Mouse (Mus musculus) heart, postnatal 14 days (tissue): ENCODE results near the gene Olfr769. TPM values are rescaled to one million over a fixed set of nuclear protein-coding genes. Genes with fewer than 3 reads are reported as not detected.
"Not testable (repeated sequence)": the region's sequence is repeated elsewhere in the genome, so short reads cannot be mapped to it uniquely, and the experiment has no call there.

Experiments
- DNase-seq, 2 experiments: peaks; one replicate each; pipeline ENCODE4 v3.0.0; 2021 to 2022
- intact Hi-C: fragments of 180-260 bp; cut with DNase I; formaldehyde crosslinking; loops from one replicate; pipeline ENCODE4 v1.15.1; 2025
- long read RNA-seq, 2 experiments: library from polyadenylated mRNA; stranded (forward); transcript quantifications; one replicate each; pipeline ENCODE4 v2.0.0; 2021
- total RNA-seq, 2 experiments: library from RNA; stranded (reverse); gene quantifications; 2 replicates each; pipeline ENCODE4 v1.2.3; 2021

Olfr769 gene
- total RNA-seq: not detected
- long read RNA-seq, experiment 1: 0 reads
- long read RNA-seq, experiment 2: 0 reads

DNA sequence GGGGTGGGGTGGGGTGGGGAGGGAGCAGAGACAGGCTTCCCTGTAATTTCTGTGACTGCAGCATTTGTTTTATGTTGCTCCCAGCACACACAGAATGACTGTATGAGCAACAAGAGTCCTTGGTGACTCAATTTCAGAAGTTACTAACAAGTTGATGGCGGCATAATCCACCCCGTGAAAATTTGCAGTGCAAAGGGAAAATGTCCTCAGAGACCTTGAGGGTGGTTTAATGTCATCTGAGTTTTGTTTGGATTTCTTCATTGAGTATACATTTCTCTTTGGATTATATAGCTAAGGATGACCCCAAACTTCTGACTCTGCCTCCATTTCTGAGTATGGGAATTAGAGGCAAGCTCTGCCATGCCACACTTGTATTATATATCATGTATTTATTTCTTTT, at the start of gene Olfr769:
Gene Olfr769, minus strand, starts transcription at position 101 of the 400 bp plus-strand sequence.
- intact Hi-C loops: no loop called here
- DNase-seq: no peak

DNA sequence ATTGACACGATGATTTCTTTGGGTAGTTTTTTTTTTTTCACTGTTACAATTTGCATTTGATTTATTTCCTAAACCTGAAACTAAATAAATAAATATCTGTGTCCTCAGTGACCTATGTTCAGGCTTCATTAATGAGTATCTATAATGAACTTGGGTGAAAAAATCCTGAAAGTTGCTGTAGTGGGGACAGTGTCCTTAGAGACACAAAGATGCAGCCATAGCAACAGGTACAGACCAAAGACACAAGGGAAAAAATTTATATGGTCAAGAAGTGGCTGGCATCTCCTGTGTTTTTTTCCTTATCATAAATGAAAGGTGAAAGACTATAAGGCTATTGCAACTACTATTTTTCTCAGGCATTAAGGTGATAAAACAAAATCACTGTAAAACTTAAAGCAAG, 47.0 kb upstream of the Olfr769 start, which contains the start of gene Olfr771:
Gene Olfr771, minus strand, starts transcription at position 101 of the 400 bp plus-strand sequence.
- no peak for DNase-seq
- intact Hi-C loops: no loop called here

DNA sequence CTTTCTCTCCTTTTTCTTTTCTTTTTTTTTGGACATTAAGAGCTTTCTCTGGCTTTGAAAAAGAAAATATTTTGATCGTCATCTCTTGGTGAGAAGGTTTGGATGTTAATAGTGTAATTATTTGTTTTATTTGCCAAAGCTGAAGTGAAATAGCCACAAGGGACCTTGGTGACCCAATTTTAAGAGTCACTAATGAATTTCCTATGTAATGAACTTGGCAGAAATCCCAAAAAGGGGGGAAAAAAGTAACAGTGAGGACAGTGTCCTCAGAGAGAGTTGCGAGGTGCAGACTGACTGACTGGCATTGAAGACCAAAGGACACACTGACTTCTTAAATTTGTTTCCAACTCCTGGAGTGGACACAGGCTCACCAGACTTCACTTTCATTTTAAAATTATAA, 21.2 kb upstream of the Olfr769 start, which contains the start of gene Olfr770:
Gene Olfr770, minus strand, starts transcription at position 101 of the 400 bp plus-strand sequence.
- no peak for DNase-seq
- intact Hi-C loops: no loop called here

DNA sequence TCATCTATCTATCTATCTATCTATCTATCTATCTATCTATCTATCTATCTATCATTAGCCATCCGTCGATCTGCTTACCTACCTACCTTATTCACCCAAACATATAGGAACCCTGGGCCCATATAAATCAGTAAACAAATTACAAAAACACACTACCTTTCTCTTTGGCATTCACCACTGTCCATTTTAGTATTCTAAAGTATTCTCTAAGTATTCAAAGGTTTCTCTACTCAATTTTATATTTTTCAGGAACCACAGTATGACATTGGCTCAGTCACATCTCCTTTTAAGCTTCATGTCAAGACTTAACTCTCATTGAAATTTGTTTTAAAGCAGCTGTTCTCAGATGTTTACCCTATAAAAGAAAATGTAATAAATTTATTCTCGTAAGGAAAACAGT, 2.5 kb downstream of the Olfr769 start:
- DNase-seq: no peak
- intact Hi-C loops: no loop called here

DNA sequence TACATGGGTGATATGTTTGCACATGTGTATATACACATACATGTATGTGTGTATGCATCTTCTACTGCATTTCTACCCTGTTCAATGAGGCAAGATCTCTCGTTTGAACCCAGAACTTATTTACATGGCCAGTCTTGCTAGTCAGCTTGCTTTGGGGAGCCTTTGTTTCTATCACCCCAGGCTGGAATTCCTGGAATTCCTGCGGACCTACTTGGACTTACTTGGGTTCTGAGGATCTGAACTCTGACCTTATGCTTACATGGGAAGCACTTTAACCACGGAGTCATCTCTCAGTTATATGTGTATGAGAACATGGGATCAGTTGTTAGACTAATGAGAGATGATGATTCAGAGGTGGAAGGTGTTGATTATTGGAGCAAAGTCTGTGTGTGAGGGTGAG, 16.4 kb downstream of the Olfr769 start:
- no peak for DNase-seq
- intact Hi-C loops: no loop called here

DNA sequence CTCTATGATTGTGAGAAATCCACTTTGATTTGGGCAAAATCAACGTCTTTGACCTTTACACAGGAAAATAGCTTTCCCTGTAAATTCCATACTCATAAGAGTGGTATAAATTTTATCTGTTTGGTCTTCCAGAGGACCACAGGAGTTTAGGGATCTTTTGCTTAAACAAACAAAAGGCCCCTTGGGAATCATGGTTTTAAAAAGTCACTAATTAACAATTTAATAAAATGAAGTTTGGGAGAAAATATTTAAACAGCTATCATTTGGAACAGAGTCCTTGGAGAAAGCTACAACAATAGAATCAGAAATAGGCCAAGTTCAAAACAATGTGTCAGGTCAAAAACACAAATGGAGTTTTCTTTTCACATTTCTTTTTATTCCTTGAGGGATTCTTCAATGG, 18.4 kb downstream of the Olfr769 start, which contains the start of gene Olfr768:
Gene Olfr768, minus strand, starts transcription at position 101 of the 400 bp plus-strand sequence.
- intact Hi-C loops: no loop called here

DNA sequence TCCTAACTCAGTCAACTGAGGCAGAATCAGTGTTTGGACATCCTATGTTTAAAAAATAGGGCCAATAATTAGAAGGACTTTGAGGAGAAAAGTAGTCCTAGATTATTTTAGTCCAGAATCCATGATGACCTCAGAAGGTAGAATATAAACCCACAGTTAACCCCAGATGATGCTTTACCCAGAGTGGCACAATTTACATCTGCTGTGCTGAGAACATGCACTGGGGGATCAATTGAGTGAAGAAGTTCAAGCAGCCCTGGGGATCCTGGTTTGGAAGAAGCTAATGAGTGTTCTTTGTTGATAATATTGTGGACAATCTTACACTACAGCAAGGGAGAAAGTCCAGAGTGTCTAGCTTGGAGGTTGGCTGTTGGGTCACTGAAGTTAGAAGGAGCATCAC, 34.9 kb downstream of the Olfr769 start, which contains the start of gene Olfr767:
Gene Olfr767, minus strand, starts transcription at position 101 of the 400 bp plus-strand sequence.
- DNase-seq, intact Hi-C loops: not testable (repeated sequence)

More for the DNA sequence above, 18.4 kb downstream of the Olfr769 start, which contains the start of gene Olfr768:
- DNase-seq: no peak

DNA sequence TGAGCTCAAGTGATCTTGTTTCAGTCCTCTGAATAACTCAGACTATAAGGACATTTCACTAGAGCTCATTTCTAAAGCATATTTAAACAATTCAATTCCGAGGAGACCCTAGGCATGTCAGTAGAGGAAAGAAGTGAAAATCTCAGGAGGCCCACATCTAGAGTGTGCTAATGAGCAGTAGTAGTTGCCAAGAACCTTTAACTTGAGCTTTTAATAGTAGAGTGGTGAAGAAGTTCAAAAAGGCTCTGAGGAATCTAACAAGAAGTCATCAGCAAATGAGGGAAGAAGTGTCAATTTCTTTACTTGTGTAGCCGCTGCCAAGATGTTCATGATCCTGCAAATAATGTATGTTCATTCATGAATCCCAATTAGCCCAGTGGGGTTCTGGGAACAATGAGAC, 48.8 kb downstream of the Olfr769 start, which contains the start of gene Olfr766-ps1:
Gene Olfr766-ps1, minus strand, starts transcription at position 101 of the 400 bp plus-strand sequence.
- intact Hi-C loops: no loop called here
- no peak for DNase-seq

Other genes with a start within 250 kb of the Olfr769 start
- 1 to 10 TPM; 2.8 TPM for gene Gdf11, start 226.1 kb downstream of the Olfr769 start, total RNA-seq
- 100 to 1,000 TPM; 127 to 131 TPM for gene Cd63, start 216.9 kb downstream of the Olfr769 start, total RNA-seq
- 1 to 10 TPM; 8.6 to 9.5 TPM for gene Rdh5, start 195.0 kb downstream of the Olfr769 start, total RNA-seq
- gene Bloc1s1, start 193.8 kb downstream of the Olfr769 start, total RNA-seq: 100 to 1,000 TPM; 177 to 183 TPM
- gene Itga7, start 184.0 kb downstream of the Olfr769 start, total RNA-seq: 100 to 1,000 TPM; 163 to 167 TPM
- not detected for gene Mettl7b, start 156.9 kb downstream of the Olfr769 start, total RNA-seq
- not detected for gene Olfr9, start 128.4 kb downstream of the Olfr769 start, total RNA-seq
- gene Olfr763, start 107.1 kb downstream of the Olfr769 start, total RNA-seq: not detected
- gene Olfr764-ps1, start 78.0 kb downstream of the Olfr769 start, total RNA-seq: not detected
- gene Olfr765, start 67.9 kb downstream of the Olfr769 start, total RNA-seq: not detected
- not detected for gene Olfr766-ps1, start 48.9 kb downstream of the Olfr769 start, total RNA-seq
- gene Olfr767, start 35.0 kb downstream of the Olfr769 start, total RNA-seq: not detected
- not detected for gene Olfr768, start 18.5 kb downstream of the Olfr769 start, total RNA-seq
- gene Olfr770, start 21.1 kb upstream of the Olfr769 start, total RNA-seq: not detected
- not detected for gene Olfr771, start 46.9 kb upstream of the Olfr769 start, total RNA-seq
- gene Olfr772, start 60.1 kb upstream of the Olfr769 start, total RNA-seq: not detected
- gene Olfr773, start 69.6 kb upstream of the Olfr769 start, total RNA-seq: not detected
- gene Olfr774, start 118.3 kb upstream of the Olfr769 start, total RNA-seq: not detected
- not detected for gene Olfr775, start 130.6 kb upstream of the Olfr769 start, total RNA-seq
- not detected for gene Olfr776, start 141.3 kb upstream of the Olfr769 start, total RNA-seq
- gene Olfr777, start 153.6 kb upstream of the Olfr769 start, total RNA-seq: not detected
- not detected for gene Olfr780, start 200.3 kb upstream of the Olfr769 start, total RNA-seq
- gene Olfr781, start 211.0 kb upstream of the Olfr769 start, total RNA-seq: not detected
- gene Olfr782, start 231.0 kb upstream of the Olfr769 start, total RNA-seq: not detected